Mouse (Mus musculus) liver (tissue): ENCODE measurements at regions not wholly inside any gene's neighbourhood (a gene's known extent, or its start where the extent isn't known, plus 50 kb on each side); places are given as distances from the start of the nearest gene placed in this dataset.

Source experiments
- DNase-seq: peaks from one replicate; pipeline ENCODE4 v3.0.0-alpha.2; 2020; ENCODE audit warnings: mixed read lengths

- no peak for DNase-seq
These were observed 260.9 kb downstream of the Sox4 start for GRCm38 (mm10) chr13:28692587-28692986.

- DNase-seq: no peak
These were observed 262.9 kb downstream of the Sox4 start for GRCm38 (mm10) chr13:28690511-28691160.

DNA sequence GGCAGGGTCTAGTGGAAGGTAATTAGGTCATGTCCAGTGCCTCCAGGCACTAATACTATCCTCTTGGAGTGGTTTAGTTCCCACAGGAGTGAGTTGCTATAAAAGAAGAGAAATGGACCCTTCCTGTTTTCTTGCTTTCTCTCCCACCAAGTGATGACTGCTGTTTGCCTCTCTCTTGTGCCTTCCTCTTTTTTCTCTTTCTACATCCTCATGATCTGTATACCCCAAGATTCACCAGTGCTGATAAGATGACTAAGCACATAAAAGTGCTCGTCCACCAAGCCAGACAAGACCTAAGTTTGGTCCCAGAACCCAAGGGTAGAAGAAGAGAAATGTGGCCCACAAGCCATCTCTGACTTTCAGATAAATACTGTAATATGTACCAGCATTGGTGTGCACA, 265.7 kb downstream of the Sox4 start:
- DNase-seq: no peak

DNA sequence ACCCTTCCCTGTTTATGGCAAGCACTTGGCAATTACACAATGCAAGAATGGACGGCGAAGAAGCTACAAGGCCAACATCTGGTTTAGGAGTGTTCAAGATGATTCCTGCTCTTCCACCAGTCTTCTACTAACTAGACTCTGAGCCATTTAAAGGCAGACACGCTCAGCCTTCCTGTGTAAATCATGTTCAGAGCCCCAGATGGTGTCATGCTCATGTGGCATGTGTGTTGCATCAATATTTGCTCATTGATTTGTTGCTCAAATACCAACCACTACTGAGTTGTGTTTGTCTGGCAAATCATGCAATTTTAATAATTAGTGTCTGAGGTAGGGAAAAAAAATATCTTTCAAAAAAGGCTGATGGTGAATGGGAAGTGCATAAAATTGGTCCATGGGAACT, 269.2 kb downstream of the Sox4 start:
- DNase-seq: no peak

DNA sequence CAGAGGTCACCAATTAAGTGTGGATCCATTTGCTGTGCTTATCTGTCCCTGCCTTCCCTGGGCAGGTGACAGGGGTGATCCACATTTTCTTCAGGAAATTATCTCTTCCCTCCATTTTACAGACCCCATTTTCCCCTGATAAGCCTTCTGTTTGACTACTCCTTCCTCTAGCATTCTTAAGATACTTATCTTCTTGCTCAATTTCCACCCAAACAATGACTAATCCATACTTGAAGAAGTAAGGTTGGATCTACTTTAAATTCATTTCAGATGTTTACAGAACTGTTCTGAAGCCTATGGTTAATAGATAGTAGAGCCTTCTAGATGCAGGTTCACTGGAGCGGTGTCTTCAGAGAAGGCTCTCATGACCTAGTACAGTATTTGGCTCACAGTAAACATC, 273.2 kb downstream of the Sox4 start:
- DNase-seq: no peak

DNA sequence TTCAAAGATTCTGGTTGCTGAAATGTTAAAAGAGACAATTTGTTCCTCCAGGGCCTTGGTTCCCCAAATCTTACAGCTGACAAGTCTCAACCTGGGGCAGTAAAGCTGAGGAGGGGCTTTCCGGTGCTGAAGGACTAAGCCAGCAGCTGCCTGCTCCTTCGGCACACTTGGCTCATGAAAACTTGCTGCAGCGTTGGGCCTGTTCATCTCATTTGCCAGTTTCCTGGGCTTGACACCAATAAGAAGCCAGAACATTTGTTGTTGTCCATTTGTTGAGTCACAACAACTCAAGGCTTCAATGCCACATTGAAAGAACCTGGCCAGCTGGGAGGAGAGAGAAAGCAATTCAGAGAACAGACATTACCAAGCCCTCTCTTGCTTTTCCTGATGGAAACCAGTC, 279.9 kb downstream of the Sox4 start:
- DNase-seq: no peak

DNA sequence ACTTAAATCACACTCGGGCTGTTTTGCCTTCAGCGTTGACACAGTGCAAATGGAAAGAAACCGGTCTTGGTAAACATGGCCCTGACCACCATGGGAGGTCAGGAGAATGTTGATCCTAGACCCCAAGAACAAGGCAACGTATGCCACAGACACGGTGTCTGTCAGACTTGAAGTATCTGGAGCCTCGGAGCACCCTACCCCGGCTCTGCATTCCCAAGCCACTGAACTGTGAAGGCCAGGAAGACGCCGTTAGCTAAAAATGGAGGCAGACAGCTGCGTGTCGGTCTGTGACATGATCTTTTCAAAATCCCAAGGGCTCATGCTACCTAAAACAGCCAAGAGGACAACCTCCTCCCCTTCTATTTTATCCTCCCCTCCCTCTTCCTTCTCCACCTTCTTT, 282.0 kb downstream of the Sox4 start:
- DNase-seq: no peak

DNA sequence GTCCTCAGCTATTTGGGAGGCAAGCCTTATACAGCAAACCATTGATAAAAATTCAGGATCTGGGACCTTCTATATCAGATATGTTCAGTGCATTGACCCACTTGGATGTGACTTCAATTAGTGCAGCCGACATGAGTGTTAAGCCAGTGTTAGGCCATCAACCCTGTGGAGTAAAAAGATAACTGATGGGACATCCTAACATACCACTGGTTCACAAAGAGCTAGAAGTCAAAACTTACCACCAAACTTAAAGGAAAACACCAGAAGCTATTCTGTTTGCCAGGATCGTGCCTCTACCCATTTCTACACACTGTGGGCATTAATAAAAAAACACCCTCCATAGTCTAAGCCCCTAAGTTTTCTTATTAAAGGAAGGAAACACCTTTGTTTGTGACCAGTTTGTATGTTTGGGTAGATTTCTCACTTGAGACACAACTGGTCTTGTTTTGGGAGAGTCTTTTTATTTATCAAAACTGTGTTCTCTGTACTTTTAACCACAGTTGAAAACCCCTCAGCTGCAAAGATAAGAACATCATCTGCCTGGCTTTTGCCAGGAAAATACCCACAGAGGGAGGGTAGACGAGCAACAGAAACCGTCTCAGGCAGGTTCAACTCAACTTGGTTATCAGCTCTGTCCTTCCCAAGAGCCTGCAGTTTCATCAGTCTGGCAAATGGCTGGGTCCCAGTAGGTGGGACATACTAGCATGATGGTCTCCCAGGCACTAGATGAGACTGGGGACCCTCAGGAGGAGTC, 283.5 kb downstream of the Sox4 start:
- DNase-seq: no peak

- DNase-seq: no peak
These were observed 286.7 kb downstream of the Sox4 start for GRCm38 (mm10) chr13:28666832-28667231.

DNA sequence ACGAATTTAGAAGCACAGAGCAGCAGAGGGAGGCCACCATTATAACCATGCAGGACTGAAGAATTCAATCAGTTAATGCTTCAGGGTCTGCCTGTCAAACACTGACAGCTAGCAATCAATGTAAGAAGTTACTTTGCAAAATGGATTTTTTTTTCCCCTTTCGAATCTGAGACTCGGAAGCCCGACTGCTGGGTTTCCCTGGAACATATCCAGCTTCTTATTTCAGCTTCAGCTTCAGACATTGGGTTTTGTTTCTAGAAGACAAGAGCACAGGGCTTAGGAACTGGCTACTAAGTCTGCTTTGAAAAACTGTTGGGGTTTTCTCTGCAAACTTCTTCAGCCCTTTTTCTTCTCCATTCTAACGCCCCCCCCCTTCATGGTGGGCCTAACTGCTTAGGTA, 288.4 kb downstream of the Sox4 start:
- no peak for DNase-seq

GRCm38 (mm10) chr13:28664698-28665097, 288.8 kb downstream of the Sox4 start:
- DNase-seq: no peak

- no peak for DNase-seq
These were observed 289.4 kb downstream of the Sox4 start for GRCm38 (mm10) chr13:28663950-28664681.

DNA sequence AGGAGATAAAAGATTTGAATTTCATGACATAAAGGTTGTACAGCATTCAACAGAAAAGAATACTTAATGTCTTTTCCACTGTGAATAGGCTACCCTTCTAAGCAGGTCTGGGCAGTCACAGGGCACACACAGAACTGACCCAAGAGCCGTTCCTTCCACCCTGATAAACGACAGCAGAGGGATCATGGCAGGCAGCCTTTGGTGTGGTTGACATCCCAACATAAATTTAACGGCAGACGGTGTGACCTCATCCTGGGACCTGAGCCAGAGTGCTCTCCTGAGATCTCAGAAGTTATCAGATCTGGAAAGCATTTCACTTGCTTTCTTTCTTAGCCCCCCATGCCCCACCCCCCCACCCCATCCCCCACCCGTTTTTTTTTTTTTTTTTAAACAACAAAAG, 290.1 kb downstream of the Sox4 start:
- DNase-seq: no peak

DNA sequence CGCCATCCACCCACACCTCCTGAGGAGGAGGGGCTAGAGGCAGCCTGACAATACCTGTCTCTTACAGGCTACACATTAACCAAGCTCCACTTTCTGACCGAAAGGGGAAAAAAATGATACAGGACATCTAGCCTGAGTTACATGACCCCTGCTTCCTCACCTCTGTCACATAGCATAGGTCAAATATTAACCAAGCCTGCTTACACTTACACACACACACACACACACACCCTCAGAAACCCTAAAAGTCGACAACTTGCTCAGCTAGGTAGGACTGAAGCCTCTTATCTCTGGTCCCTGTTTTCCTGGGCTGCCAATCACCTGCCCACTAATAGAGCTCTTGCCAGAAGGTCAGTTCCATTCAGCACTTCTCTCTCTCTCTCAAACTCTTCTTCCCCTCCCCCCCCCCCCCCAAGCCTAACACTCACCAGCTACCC, 291.2 kb downstream of the Sox4 start:
- DNase-seq: peak; percentile 17

GRCm38 (mm10) chr13:28660151-28660550, 293.4 kb downstream of the Sox4 start:
- no peak for DNase-seq

DNA sequence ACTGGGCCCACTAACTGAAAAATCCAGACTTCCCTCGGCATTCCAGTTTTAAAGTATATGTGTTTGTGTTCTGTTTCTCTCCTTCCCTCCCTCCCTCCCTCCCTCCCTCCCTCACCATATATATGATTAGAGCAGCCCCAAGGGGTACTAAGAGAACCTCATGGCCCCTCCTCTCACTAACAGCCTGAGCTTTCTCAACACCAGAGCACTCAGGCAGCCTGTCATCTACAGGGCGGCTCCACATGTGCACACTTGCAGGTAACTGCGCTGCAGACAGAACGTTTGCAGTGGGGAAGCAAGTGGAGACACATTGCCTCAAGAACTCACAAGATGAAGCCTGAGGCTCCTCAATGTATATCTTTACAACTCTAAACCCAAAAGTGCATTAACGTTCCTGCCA, 294.9 kb downstream of the Sox4 start:
- no peak for DNase-seq

DNA sequence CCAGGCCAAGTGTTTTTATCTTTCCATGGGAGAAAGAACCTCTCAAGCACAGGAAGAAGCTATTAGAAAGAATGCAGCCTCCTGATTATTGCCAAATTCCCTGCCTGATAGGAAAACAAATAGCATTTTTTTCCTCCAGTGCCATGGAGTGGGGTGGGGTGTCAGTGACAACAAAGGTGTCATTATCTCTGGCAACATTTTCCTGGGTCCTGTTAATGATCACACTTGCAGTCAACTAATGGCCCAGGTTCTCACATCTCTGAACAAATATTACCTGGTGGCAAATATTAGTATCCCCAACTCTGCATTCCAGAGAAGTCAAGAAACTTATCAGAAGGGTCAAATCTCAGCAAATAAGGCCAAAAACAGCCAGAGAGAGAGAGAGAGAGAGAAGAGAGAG, 298.6 kb downstream of the Sox4 start:
- no peak for DNase-seq

- DNase-seq: no peak
These were observed 300.2 kb downstream of the Sox4 start for GRCm38 (mm10) chr13:28653362-28653761.

GRCm38 (mm10) chr13:28651810-28652209, 301.7 kb downstream of the Sox4 start:
- DNase-seq: no peak

GRCm38 (mm10) chr13:28645881-28646280, 307.6 kb downstream of the Sox4 start:
- DNase-seq: no peak

DNA sequence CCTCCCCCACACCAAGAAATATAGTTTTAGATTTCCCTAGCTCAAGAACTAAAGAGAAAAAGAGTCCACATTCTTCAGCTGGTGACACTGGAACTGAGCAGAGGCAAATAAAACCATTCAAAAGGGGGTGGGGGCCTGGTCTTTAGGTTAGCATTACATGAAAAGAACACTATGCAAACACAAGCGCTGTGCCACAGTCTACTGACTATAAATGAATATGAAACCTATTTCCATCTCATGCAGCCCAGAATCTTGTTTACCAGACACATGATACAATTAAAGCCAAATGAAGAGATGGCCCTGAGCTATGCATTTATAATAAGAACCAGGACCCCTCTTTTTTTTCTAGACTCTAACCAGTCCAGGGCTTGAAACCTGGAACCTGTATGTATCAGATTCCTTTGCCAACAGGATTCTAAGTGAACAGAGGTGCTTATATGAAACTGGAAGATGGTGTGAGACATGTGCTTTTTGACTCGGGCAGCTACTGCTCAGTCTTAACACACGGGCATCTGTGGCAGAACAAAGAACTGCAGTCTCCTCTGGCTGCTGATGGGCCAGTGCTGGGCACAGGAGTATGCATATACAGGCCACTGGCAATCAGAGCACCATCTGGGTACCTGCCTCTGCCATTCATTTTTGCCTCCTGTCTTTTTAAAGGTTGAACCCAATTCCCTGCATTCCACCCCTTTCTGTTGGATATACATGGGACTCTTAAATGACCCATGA, 308.5 kb downstream of the Sox4 start:
- DNase-seq: no peak

DNA sequence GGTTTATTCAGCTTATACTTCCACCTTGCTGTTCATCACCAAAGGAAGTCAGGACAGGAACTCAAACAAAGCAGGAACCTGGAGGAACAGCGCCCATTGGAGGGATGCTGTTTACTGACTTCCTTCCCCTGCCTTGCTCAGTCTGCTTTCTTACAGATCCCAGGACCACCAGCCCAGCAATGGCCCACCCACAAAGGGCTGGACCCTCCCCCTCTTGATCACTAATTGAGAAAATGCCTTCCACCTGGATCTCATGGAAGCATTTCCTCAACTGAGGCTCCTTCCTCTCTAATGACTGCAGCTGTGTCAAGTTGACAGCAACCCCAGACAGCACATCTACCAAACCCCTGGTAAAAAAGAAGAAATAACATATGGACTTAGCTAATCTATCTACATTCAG, 312.7 kb downstream of the Sox4 start:
- no peak for DNase-seq

DNA sequence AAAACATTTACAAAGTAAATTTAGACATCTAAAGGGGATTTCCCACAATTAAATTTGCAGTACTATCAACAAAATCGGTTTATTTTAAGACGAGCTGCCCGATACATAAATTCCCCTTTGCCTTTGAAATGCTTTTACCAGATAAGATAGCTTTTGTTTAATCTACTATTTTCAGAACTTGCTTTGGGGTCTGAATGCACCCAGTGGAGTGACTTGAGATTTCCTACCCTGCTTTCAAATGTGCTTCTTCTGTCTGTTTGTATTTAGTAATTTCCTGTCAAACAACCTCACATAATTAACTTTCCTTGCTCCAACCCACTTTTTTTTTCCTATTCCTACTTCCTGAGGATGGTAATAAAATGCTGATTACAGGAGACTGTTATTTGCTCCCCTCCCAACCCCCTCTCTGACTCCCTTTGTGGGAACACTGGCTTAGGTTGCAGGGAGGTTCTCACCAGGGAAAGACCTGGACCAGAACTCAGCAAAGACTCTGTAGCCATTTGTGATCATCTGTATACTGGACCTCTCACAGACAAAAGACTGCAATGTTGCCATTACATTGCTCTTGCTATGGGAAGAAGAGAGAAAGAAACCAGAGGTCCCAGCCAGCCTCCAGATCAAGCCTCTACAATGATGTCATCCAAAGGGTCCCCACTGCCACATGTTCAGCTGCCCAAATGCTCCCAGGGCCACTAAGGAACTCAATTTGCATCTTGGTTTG, 318.1 kb downstream of the Sox4 start:
- no peak for DNase-seq
